Mouse (Mus musculus) spleen, postnatal 0 days (tissue): ENCODE results near the gene Emilin3. TPM values are rescaled to one million over a fixed set of nuclear protein-coding genes. Genes with fewer than 3 reads are reported as not detected.

Experiments used
- polyA plus RNA-seq: library from polyadenylated mRNA; unstranded; fragments of >200 nt; fragmentation: Nextera tagmentation; extraction: Ambion mirVana; gene quantifications from 2 replicates; pipeline ENCODE4 v1.2.1, GENCODE M21; 2015

Emilin3 gene
- 0.16 and 0.29 TPM in 2 replicates for polyA plus RNA-seq

DNA sequence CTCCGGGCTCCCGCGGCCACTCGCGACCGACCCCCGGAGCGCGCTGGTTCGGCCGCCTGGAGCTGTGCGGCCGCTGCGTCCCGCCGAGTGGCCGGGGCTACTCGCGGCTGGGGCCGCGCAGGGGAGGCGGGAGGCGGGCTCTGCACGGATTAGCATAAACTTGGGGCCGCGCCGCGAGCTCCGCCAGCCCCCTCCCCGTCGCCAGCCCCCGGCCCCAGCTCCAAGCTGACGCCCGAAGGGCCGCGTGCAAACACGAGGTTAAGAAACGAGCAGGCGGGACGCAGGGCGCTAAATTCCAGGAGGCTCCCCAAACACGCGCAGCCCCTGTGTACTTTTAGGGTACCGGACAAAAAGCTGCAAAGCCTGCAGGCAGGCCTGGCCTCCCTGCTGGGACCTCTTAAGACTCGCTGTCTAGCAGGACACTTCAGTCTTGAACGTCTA lies at the start of gene Emilin3:
TSS of gene Emilin3 (minus strand) at position 98 of the 441 bp plus-strand sequence.

GRCm38 (mm10) chr2:160880453-160881195 lies 31.5 kb downstream of the Emilin3 start, which contains the start of gene Lpin3:
Gene Lpin3, plus strand, starts transcription at chr2:160880670.

GRCm38 (mm10) chr2:160872890-160873382 lies 39.2 kb downstream of the Emilin3 start, which contains the start of gene Zhx3:
Gene Zhx3, minus strand, starts transcription at chr2:160872998.

Other genes with a start within 250 kb of the Emilin3 start
- 8.4 and 12.8 TPM in 2 replicates for gene Plcg1, start 181.0 kb downstream of the Emilin3 start, polyA plus RNA-seq
- 2.7 and 2.8 TPM in 2 replicates for gene Zhx3, start 39.3 kb downstream of the Emilin3 start, polyA plus RNA-seq
- gene Lpin3, start 31.7 kb downstream of the Emilin3 start, polyA plus RNA-seq, result 1.2 and 2.0 TPM in 2 replicates
- gene Chd6, start 196.7 kb upstream of the Emilin3 start, polyA plus RNA-seq, result 11.7 and 14.1 TPM in 2 replicates